Mouse (Mus musculus) gastrocnemius, adult 18-20 months (tissue): ENCODE results near the gene Cpsf2. TPM values are rescaled to one million over a fixed set of nuclear protein-coding genes. Genes with fewer than 3 reads are reported as not detected.

ENCODE experiments used
- DNase-seq: peaks from one replicate; pipeline ENCODE4 v3.0.0; 2021; ENCODE audit warnings: low spot score
- total RNA-seq, 2 experiments: library from RNA; stranded (reverse); gene quantifications; 2 replicates each; pipeline ENCODE4 v1.2.3; 2021

Cpsf2 gene
- total RNA-seq, 2 experiments from 2014 or later: 10.0 to 10.2 TPM

DNA sequence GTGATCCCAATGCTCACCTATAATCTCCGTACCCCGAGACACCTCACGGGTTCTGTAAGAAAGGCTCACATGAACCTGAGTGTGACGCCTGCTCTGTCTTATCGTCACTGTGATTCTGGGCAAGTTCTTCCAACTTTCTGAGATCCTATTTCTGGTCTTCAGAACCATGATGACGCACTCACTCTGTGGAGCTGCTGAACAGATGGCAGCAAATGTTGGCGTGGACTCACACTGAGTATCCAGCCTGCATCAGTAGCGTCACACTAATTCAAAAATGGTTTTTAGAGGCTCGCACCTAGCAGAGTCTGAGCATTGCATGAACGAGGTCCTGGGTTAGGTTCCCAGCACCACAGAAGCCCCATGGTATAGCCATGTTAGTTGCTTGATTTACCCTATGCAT is 80.0 kb downstream of the Cpsf2 start:
- DNase-seq: no peak

Other genes with a start within 250 kb of the Cpsf2 start
- gene Fbln5, start 156.9 kb upstream of the Cpsf2 start, total RNA-seq: 10 to 100 TPM in 1 of 2 experiments, 1 to 10 TPM in 1; 9.6 to 14.7 TPM
- 10 to 100 TPM; 25.6 to 25.8 TPM for gene Trip11, start 62.7 kb upstream of the Cpsf2 start, total RNA-seq
- gene Atxn3, start 17.7 kb upstream of the Cpsf2 start, total RNA-seq: 1 to 10 TPM; 4.4 to 4.8 TPM
- gene Slc24a4, start 152.7 kb downstream of the Cpsf2 start, total RNA-seq: not detected